Mouse (Mus musculus) CH12.LX (cell line): ENCODE measurements at regions not wholly inside any gene's neighbourhood (a gene's known extent, or its start where the extent isn't known, plus 50 kb on each side); places are given as distances from the start of the nearest gene placed in this dataset.

Source experiments
- DNase-seq: peaks from one replicate; pipeline ENCODE4 v3.0.0-alpha.2; 2013; ENCODE audit errors: extremely low read depth
- H3K27ac ChIP-seq: 2 replicates; pipeline ENCODE4 v1.5.1; 2012; ENCODE audit warnings: low read depth, mild to moderate bottlenecking, control low read depth, moderate library complexity; ENCODE audit not compliant: insufficient read depth
- H3K27me3 ChIP-seq: replicated peaks from 2 replicates; pipeline ENCODE3; 2012; ENCODE audit warnings: inconsistent platforms
- H3K36me3 ChIP-seq, 2 experiments: replicated peaks in 1 of 2; 2 replicates each; pipeline versions ENCODE3 to v1.6.1; 2012; ENCODE audit warnings: inconsistent platforms in 1 of 2, low read length in 1 of 2, mild to moderate bottlenecking in 1 of 2, mixed read lengths in 1 of 2, moderate library complexity in 1 of 2; ENCODE audit not compliant: control insufficient read depth in 1 of 2, insufficient read depth in 1 of 2
- H3K4me1 ChIP-seq, 2 experiments: 2 replicates each; pipeline ENCODE4 v1.6.1; 2012; ENCODE audit warnings: inconsistent platforms in 1 of 2, moderate library complexity in 1 of 2; ENCODE audit not compliant: insufficient read depth in 2 of 2, control insufficient read depth in 1 of 2
- H3K4me2 ChIP-seq: 2 replicates; pipeline ENCODE4 v1.6.1; 2012; ENCODE audit warnings: low read depth, mild to moderate bottlenecking, control low read depth; ENCODE audit not compliant: poor library complexity, insufficient read depth, severe bottlenecking
- H3K4me3 ChIP-seq, 3 experiments: fragments of 150-350 bp in 1 of 3; sonication (generic) in 1 of 3; replicated peaks in 1 of 3; 2 replicates each; pipeline versions ENCODE3 to v1.5.1; 2011 to 2012; ENCODE audit warnings: low read depth in 2 of 3, low read length in 2 of 3, mild to moderate bottlenecking in 2 of 3, moderate library complexity in 2 of 3, control low read depth in 1 of 3, improper control_type of control experiment in 1 of 3, inconsistent platforms in 1 of 3, mixed read lengths in 1 of 3; ENCODE audit not compliant: poor library complexity in 1 of 3
- H3K79me2 ChIP-seq: replicated peaks from 2 replicates; pipeline ENCODE4 v1.6.1; 2012; ENCODE audit warnings: mild to moderate bottlenecking, moderate library complexity; ENCODE audit not compliant: control insufficient read depth, poor library complexity, insufficient read depth, severe bottlenecking; ENCODE audit errors: extremely low read depth
- H3K9ac ChIP-seq: 2 replicates; pipeline ENCODE4 v1.6.1; 2012; ENCODE audit warnings: low read depth, mild to moderate bottlenecking, control low read depth, moderate library complexity; ENCODE audit not compliant: insufficient read depth
- H3K9me3 ChIP-seq: replicated peaks from 2 replicates; pipeline ENCODE3; 2012; ENCODE audit warnings: low read length, inconsistent platforms, mixed read lengths
- CTCF ChIP-seq, 2 experiments: IDR thresholded peaks in 1 of 2; conservative IDR thresholded peaks in 1 of 2; 2 replicates each; pipeline ENCODE4 v1.5.1; 2011 to 2012; ENCODE audit warnings: low read depth in 2 of 2, low read length in 2 of 2, improper control_type of control experiment in 1 of 2, inconsistent platforms in 1 of 2, mild to moderate bottlenecking in 1 of 2, moderate library complexity in 1 of 2
- EP300 ChIP-seq: IDR thresholded peaks from 2 replicates; pipeline ENCODE4 v1.6.1; 2011; ENCODE audit warnings: low read length, improper control_type of control experiment
- dilution Hi-C: fragments of 300-500 bp; cut with MboI; formaldehyde crosslinking; loops from 2 replicates; pipeline ENCODE4 v1.14.3; 2020; ENCODE audit warnings: low sequenced_read_pairs; ENCODE audit not compliant: extremely low pct_unique_long_range_greater_than_20kb, extremely low pct_ligation_motif_present
- in situ Hi-C: fragments of 300-500 bp; cut with MboI; formaldehyde crosslinking; loops from 3 replicates; pipeline ENCODE4 v1.14.3; 2019; ENCODE audit warnings: low sequenced_read_pairs, low pct_ligation_motif_present, low pct_unique_long_range_greater_than_20kb, mixed read lengths

DNA sequence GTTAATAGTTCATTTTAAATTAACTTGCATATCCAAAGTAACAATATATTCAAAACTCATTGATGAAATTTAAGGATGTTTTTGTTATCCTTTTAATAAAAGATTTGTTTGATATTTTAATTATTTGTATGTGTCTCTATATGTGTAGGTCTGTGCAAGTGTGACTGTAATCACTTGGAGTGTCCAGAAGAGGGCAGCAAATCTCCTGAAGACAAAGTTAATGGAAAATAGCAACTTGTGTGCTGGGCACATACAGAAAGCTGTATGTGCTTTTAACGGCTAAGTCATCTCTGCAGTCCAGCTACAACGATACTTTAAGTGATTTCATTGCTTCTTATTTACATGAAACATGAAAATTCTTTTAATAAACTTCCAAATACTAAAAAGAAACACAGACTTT is 993.3 kb upstream of the Cadm2 start:
- no peak overlapping the region for H3K27ac ChIP-seq
- H3K4me3 ChIP-seq: no peak overlapping the region
- no peak overlapping the region for H3K9ac ChIP-seq
- no peak overlapping the region for H3K4me2 ChIP-seq
- no peaks in the 10 kb centered on the region for H3K36me3 ChIP-seq
- no peak for TF ChIP-seq EP300
- TF ChIP-seq CTCF (conservative IDR thresholded peaks at IDR 0.05 in 1 of 2, IDR thresholded peaks at IDR 0.05 in 1 of 2; ENCODE audit: low read depth in 2 of 2, low read length in 2 of 2): peak in 1 of 2 experiments; percentile 18; a peak in 1 of 4 replicates
- DNase-seq: no peak
- no peaks in the 10 kb centered on the region for H3K27me3 ChIP-seq
- in situ Hi-C loops (no loop called here), dilution Hi-C loops (no loop called here)
- H3K4me1 ChIP-seq: no peaks in the 10 kb centered on the region
- peaks cover 10% of the 10 kb centered on the region for H3K9me3 ChIP-seq
- H3K79me2 ChIP-seq: no peaks in the 10 kb centered on the region
